Mouse (Mus musculus) thymus, postnatal 0 days (tissue): Measurements from ENCODE around the gene Casp7. TPM values are rescaled to one million over a fixed set of nuclear protein-coding genes. Genes with fewer than 3 reads are reported as not detected.
"Not testable (repeated sequence)": the region's sequence is repeated elsewhere in the genome, so short reads cannot be mapped to it uniquely, and the experiment has no call there.

ENCODE experiments used
- DNase-seq: peaks from one replicate; pipeline ENCODE4 v3.0.0-alpha.2; 2015; ENCODE audit warnings: low spot score
- polyA plus RNA-seq: library from polyadenylated mRNA; unstranded; fragments of >200 nt; fragmentation: Nextera tagmentation; extraction: Ambion mirVana; gene quantifications from 2 replicates; pipeline ENCODE4 v1.2.1, GENCODE M21; 2015

Casp7 gene
- polyA plus RNA-seq, 1 experiment from 2014 or later, result 36.5 TPM

DNA sequence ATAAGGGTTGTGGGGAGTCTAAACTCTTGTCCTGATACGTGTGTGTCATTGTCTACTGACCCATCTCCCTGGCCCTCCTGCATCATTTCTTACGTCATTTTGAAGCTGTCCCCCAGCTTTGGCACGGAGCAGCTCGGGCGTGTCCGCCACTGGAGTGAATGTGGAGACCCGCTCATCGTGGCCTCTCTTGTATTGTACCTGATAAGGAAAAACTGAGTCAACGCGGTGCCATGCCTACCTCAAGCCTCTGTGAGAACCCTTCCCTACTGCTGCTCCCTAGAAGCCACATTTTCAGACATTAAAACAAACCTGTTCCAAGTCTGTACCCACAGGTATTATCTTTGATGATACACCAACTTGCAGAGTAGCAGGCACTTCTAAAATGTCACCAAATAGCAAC is 15.5 kb upstream of the Casp7 start:
- DNase-seq, result no peak

DNA sequence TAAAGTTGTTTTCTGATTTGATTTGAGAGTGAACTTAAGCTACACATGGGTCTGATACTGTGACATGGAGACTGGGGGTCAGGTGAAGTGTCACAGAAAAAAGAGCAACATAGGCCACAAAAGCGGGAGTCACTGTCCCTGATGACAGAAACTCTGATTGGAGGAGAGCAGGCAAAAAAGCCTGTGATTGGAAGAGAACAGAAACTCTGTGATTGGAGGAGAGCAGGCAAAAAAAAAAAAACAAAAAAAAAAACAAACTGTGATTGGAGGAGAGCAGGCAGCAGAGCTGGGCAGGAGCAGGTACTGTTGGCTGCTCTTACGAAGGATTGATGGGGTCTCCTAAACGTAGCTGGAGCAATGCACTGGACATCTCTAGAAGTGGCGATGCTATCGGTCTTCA is 11.4 kb upstream of the Casp7 start:
- no peak for DNase-seq

DNA sequence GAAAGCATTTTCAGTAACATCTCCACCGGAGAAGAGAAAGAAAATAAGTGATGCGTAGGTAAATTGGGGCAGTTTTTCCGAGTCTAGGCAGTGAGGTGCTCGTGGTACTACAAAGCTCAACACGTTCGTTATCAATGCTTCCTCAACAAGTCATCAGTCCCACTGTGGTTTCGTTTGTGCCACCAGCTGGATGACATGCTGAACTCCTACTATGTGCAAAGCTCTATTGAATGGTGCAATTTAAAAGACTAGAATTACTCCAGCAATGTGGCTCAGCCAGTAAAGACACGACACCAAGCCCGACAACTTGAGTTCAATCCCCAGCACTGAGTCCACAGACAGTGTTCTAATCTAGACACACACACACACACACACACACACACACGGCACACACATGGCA is 10.8 kb upstream of the Casp7 start:
- no peak for DNase-seq

DNA sequence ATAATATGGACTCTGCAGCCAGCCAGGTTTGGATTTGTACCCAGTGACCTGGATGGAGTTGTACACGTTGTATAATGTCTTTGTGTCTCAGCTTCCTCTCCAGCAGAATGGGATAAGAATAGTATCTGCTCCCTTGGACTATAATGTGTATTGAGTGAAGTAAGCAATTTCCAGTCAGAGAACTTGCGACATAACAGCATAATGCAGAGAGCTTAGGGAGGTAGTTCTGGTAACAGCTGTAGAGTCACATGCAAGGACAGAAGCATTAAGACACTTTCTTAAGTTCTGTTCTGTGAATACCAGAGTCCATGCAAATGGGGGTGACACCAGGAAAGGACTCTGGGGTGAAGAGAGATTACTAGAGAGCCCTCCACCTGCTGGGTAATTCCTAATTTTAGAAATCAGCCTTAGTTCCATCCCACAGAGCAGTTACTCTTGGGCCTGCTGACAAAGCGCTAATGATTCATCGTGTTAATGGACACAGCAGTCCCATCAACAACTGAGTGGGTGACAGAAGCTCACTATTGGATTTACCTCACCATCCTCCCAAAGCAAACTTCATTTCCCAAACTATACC is 9.1 kb upstream of the Casp7 start:
- DNase-seq, result no peak

DNA sequence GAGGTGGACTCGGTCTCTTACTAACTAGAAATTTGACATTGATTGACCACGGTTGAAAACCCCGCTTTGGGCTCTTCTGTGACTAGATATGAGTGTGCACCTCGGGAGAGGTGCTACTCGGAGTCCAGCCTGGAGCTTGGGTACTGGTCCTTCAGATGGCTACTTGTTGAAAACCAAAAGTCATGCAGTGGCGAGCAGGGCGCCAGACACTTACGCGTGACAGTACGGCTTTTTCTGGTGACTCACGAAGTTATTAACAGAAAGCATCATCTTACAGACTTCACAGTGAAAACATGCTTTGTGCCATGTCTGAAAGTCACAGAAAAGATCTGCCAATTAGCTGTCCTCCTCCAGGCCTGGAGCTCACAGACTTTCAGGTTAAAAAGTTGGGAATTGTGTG is 7.8 kb upstream of the Casp7 start:
- DNase-seq, result no peak

DNA sequence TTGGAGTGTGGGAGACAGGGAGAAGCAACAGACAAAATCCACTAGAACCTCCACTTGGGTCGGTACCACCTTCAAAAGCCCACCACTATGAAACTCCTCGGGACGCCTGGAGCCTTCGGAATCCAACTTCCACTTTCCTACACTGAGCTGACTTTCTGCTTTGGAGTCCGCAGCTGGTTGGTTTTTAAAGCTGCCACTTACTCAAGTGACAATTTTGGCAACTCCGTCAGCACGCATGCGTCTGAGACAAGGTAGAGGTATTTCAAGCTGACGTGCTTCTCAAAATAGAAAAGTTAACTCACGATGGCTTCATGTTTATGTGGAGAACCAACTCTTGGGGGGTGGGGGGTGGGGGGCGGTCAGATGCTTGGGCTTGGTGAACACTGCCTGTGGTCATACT is 7.0 kb upstream of the Casp7 start, which contains the start of gene Nrap:
Nrap (minus strand) TSS at position 159 of the 400 bp plus-strand sequence.
- DNase-seq, result no peak

DNA sequence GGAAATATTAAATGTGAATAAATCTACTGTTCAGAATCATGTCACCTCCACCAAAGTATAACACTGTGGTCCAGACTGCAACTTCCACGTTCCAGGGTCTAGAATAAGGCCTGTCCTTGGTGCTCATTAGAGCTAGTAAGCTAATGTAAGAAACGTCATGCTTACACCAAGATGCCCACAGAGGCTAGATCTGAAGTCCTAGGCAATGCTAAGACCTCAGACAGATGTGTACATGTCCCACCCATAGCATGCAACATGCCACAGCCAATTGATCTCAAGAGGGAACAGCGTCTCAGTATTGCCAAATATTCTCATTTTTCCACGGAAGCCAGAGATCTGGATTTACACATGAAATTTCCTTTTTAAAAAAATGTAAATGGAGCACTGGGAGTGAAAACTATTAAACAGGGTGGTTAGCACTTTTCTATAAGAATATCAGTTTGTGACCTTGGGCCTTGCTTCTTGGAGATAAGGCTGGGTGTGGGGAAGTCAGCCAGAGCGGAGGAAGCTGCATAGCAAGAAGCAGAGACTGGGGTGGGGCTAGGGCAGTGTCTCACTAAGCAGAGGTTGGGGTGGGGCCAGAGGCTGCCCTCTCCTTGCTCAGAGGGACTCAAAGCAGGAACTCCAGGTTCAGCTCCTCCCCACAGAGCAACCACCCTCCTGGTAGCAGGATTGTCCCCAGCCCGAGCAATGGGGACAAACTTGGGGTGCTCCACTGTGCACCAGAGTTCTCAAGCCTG is 5.5 kb upstream of the Casp7 start:
- DNase-seq, result no peak

DNA sequence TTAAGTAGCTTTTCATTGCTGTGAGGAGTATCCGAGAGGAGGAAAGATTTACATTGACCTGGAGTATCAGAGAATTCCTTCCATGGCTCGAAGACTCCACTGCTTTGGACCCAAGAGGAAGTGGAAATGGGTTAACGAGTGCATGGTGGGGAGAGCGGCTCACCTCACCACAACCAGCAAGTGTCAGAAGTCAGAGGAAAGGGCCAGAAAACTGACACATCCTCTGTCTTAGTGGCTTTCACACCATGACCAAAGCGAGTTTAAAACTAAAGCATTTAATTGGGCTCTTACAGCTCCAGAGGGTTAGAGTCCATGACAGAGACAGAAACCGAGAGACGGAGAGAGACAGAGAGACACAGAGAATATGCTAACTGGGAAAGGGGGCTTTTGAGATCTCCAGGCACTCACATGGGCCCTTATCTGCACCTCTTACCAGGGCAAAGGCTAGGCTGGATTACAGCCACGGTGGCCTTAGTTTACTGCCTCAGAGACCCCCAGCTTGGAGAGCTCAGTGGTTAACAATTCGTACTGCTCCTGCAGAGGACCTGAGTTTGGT is 3.5 kb upstream of the Casp7 start:
- no peak for DNase-seq

DNA sequence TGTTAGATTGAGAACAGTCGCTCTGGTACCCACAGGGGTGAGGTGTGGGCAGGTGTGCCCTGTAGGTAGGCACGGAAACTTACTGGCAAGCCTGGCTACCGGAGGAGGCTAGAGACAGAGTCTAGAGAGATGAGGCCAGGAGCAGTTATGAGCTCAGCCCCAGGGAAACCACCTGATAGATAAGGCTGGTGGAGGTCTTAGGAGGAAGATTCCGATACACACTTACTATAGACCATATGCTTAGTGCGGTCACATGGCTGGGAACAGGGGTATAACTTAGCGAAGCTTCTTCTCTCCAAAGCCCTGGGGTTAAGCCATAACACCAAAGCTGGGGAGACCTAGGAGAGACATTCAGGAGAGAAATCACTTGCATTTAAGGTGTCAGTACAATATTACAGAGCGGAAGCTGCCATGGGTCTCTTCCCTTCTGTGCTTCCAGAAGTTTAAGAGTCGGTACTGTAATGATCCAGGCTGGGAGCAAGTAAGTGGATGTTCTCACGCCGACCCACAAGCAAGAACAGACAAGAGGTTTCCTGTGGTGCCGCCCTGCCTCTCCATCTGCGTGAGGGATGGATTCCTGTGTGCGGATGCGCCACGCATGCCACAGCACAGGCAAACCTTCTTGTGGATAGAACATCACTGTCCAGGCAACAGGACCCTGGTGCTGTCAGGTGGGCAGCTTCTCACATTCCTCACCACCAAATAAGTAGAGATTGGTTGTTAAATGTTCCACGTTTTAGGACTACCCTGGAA is 1.6 kb upstream of the Casp7 start:
- DNase-seq, result no peak

DNA sequence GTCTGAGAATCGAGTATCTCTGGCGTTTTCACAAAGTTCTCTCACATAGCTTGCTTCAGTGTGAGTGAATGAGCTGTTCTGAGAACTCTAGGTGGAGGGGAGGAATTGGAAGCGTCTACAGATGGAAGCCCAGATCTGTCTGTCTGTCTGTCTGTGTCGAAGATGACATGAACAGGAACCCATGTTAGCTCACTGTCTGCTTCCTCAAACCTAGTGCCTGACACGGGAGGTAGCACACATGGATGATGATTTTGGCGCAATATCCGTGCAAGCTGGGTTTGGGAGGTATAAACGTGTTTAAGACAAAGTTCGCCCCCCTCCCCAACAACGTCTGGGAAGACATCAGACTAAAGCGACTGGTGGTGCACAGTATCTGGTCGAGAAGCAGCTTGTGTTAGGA is 702 bp upstream of the Casp7 start:
- peak; percentile 11 for DNase-seq

DNA sequence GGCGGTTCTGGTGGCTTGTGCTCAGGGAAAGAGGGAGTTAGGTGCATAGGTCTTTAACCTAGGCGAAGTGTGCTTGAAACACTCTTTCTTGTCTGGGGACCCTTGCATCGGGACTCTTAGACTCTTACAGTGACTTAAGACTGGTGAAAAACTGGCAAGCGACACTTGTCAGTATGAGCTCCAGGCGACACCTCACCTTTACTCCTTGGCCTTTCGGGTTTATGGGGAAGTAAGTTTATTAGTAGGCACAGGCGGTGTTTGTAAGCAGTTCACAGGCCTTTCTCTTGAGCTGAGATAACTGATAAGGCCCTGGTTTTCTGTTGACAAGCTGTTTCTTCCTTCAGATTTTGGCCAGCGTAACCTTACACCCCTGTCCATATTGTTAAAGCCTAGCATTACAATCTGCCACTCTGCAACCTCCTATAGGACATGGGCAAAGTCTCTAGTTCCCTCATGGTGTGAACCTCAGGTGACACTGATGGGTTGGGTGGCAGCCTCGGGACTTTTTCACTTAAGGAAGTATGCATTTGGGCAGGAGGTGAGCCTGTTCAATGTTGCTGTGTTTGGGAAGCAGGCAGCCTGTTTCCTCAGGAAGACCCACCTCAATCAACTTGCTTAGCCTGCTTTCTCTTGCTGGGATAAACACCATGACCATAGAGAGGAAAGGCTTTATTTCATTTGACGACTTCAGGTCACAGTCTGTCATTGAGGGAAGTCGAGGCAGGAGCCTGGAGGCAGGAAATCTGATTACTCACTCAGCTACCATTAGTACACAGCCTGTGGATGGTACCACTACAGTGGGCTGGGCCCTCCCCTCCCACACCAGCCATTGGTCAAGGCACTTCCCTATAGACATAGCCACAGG is 966 bp downstream of the Casp7 start:
- DNase-seq, result no peak

DNA sequence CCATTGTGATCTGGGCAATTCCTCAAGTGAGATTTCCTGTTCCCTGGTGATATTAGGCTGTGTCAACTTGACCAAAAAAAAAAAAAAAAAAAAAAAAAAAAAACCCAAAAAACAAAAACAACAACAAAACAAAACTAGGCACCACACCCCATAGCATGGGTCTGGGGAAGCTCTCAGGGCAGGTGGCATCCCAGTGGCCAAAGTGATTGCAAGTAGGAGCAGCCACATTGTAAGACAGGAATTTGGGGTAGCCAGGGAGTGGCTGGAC is 1.5 kb downstream of the Casp7 start:
- no peak for DNase-seq

DNA sequence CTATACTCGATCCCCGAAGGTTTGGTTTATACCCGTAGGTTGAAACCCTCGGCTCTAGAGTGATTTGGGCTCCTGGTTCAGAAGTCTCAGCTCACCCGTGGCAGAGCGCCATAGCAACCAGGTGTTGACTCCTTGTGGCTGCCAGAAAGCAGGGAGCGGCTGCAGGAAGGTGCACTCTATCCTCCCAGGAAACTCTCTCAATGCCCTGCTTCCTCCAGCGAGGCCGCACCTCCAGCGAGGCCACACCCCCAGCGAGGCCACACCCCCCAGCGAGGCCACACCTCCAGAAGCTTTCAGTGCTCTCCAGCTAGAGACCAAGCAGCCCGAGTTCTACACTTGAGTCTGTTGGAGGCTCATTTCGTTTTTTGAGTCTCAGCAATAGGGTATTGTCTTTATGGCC is 3.3 kb downstream of the Casp7 start:
- DNase-seq, result peak; percentile 56

DNA sequence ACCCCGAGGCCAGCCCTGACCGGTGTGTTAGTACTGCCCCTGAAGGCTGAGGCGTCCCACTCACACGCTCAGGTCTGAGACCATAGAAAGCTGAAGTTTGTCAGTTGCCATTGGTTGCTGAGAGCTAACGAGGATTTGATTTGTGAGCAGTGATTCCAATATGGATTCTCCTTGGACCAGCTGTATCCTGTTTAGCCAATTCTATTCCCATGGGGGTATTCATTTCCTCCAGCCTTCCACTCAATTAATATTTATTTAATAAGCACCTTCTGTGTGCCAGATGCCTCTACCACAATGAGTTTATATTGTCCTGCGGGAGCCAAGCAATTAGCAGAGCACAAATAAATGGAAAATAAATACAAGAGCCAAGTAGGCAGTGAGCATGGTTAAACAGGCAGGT is 4.9 kb downstream of the Casp7 start:
- no peak for DNase-seq

DNA sequence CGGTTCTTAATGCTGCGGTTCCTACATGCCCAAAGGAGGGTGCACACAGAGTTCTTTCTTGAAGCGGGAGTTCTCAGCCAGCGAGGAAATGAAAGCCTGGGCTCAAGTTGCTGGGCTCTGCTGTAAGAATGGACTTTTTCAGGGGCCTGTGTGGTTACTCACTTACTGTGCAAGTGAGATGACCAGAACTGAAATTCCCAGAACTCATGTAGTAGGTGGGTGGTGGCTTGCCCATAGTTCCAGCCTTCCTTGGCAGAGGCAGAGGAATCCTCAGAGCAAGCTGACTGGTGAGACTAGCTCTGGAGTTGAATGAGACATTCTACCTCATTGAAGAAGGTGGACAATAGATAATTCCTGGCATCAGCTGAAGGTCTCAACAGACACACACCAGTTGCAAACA is 8.9 kb downstream of the Casp7 start:
- DNase-seq, result no peak

DNA sequence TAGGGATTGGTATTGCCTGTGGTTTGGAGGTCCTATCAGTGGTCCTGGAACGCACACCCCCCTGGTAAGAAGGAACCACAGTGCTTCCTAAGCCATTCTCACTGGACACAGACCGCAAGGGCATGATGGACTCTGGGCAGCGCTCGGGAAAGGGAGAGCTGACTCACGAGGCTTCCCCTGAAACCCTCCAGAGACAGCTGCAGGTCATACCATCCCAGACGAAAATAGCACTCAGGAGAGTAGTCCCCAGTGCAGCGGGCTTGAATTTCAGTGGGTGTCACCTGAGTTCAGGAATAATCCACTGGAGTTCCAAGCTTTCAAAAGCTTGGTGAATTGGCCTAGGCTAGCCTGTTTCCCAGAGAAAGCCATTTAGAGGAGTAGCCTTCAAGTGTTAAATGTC is 9.7 kb downstream of the Casp7 start:
- DNase-seq, result no peak

DNA sequence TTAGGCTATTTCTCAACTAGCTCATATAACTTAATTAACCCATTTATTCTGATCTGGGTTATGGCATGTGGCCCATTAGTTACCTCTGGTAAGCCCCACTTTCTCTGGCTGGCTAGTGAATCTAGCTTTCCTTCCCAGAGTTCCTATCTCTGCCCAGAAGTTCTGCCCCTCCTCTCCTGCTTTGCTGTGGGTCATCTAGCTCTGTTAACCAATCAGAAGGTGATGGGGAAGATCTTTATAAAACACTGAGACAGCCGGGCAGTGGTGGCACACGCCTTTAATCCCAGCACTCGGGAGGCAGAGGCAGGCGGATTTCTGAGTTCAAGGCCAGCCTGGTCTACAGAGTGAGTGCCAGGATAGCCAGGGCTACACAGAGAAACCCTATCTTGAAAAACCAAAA is 13.0 kb downstream of the Casp7 start:
- DNase-seq, result not testable (repeated sequence)

DNA sequence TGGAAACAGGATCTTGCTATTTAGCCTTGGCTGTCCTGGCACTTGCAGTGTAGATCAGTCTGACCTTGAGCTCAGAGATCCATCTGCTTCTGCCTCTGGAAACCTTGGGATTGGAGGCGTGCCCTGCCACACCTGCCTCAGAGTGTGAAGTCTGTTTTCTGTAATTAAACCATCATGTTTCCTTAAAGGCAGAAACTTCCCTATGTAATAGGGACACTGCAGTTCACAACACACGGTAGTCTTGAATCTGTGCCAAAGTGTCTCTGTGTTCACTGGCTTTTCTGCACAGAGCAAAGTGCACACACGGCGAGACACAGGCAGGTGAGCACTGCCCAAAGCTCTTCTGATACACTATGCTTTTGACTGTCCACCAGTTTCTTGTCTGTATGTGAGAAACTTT is 21.5 kb downstream of the Casp7 start:
- DNase-seq, result no peak

DNA sequence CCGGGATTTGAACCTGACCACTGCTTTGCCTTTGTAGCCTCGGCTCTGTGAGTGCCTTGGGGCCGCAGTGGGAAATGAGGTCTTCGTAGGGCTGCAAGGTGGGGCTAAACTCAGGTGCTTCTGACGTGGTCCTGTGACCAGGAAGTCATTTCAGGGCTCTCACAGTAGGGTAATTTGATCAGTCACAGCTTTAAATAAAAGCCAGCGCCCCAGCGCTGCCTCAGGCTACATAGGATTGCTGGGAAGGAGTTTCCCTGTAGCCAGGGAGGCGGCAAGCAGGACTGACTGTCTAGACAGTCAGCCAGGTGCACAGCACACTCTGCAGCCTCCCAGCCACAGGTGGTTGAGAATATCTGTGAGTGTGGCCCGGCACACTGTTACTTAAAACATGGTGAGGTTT is 22.5 kb downstream of the Casp7 start:
- DNase-seq, result no peak

DNA sequence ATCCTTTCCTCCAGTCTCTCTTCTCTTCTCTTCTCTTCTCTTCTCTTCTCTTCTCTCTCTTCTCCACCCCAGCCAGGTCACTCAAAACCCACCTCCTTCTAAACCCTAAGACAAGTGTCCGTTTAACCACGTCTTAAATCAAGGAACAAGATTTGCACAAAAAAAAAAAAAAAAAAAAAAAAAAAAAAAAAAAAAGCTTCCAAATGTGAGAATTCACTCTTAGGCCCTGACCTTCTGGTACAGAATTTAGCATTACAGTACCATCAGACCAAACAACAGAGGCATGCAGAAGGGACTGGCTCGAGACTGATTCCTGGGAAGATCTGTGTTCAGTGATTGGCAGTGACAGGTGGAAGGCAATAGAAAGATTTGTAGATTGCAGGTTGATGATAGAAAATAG is 23.4 kb downstream of the Casp7 start:
- no peak for DNase-seq

DNA sequence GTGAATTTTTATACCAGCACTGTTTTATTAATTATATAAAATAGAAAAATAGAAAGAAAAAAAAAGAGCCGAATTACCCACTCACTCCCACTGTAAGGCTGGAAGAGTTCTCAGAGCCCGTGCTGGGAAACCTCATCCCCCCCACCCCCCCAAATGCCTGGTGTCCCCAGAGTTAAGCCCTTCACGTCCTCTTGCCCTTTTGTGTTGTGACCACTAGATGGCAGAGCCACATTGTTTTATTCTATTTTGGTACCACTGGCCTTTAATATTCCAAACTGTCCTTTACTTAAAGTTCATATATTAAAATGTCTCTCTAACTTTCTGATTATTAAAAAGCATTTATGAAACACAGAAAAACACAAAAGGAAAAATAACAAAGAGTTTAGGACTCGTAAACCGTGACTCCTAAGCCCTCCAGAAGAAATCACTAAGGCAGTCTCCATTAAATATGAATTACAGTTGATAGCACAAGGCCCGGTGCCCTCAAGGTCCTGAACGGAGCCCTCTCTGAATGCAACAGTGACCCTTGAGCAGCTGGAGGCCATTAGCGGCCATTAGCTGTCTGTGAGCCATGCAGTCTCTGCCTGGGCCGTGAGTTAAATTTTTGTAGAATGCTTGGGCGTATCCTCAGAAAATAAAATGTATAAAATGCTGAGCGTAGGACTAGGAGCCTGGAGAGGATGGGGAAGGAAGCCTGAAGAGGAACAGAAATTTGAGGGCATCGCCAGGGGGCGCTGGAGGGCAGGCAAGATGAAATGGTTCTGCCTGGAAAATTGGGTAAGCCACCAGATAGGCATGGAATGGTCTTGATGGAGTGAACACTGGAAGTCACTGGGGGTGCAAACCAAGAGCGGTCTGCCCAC is 25.8 kb downstream of the Casp7 start:
- peak; percentile 30 for DNase-seq
